8 mouse cellular contexts compared by ENCODE assay signal in genomic region chr5:54158230-54158629, GRCm38 (mm10).
DNase-seq lines count a peak whose midpoint lies in the region; ATAC-seq lines count a peak whose summit lies in the region.
"Had no signal": no experiment of that assay in that cellular context is flagged by ENCODE, and none has a peak within 500 bp of the region (broad histone marks: within the 10 kb centered on the region; RNA-seq: fewer than 3 reads in every experiment).

No protein-coding gene starts in this region.

- H3K4me2 ChIP-seq in hindbrain, embryonic 11.5 days (replicated peaks; ENCODE audit: low read depth, low read length): no peak overlapping the region
- H3K4me2 ChIP-seq in hindbrain, embryonic 13.5 days: no peak overlapping the region
- H3K4me2 ChIP-seq in heart, embryonic 14.5 days (ENCODE audit: low read length): no peak overlapping the region

- no peak overlapping the region for H3K4me3 ChIP-seq in hindbrain, embryonic 11.5 days (ENCODE audit: low read depth, low read length)
- H3K4me3 ChIP-seq in hindbrain, embryonic 13.5 days: no peak overlapping the region
- no peak overlapping the region for H3K4me3 ChIP-seq in heart, embryonic 14.5 days (ENCODE audit: control insufficient read depth in 1 of 2, insufficient read depth in 1 of 2, low read depth in 1 of 2, low read length in 2 of 2)

- H3K9me3 ChIP-seq in hindbrain, embryonic 11.5 days (ENCODE audit: control insufficient read depth, low read length): no peaks in the 10 kb centered on the region
- H3K9me3 ChIP-seq in hindbrain, embryonic 13.5 days: no peaks in the 10 kb centered on the region
- H3K9me3 ChIP-seq in heart, embryonic 14.5 days (ENCODE audit: control insufficient read depth, low read length): no peaks in the 10 kb centered on the region

- intact Hi-C loops in gastrocnemius, postnatal 14 days (cut with DNase I; ENCODE audit: low total_unique reads): no loop called here

- no peaks in the 10 kb centered on the region for H3K27me3 ChIP-seq in hindbrain, embryonic 11.5 days (ENCODE audit: control insufficient read depth, insufficient read depth, low read length)
- 0 out of 2 replicates have a peak, but pooled peaks cover 5% of the 10 kb centered on the region for H3K27me3 ChIP-seq in hindbrain, embryonic 13.5 days
- H3K27me3 ChIP-seq in heart, embryonic 14.5 days (ENCODE audit: control insufficient read depth, insufficient read depth, low read length): no peaks in the 10 kb centered on the region

- 0 out of 2 replicates have a peak, but pooled peaks have one; percentile 13 for ATAC-seq in hindbrain, embryonic 11.5 days (ENCODE audit: low FRiP score)
- ATAC-seq in hindbrain, embryonic 13.5 days (ENCODE audit: low FRiP score): no peak
- ATAC-seq in heart, embryonic 14.5 days (ENCODE audit: insufficient number of reproducible peaks, insufficient read depth, low FRiP score, low read depth): peak; percentile 52; the same call in 1 of the 2 replicates

- no peak overlapping the region for H3K9ac ChIP-seq in hindbrain, embryonic 11.5 days (ENCODE audit: low read depth, low read length)
- H3K9ac ChIP-seq in hindbrain, embryonic 13.5 days: no peak overlapping the region
- H3K9ac ChIP-seq in heart, embryonic 14.5 days (ENCODE audit: low read length): no peak overlapping the region

- 58% methylated on average over 9 of the region's 9 CpGs for WGBS in hindbrain, embryonic 11.5 days
- 26% methylated on average over 9 of the region's 9 CpGs for WGBS in hindbrain, embryonic 13.5 days
- WGBS in heart, embryonic 14.5 days: 16% methylated on average over 9 of the region's 9 CpGs

- H3K36me3 ChIP-seq in hindbrain, embryonic 11.5 days (ENCODE audit: control insufficient read depth, insufficient read depth, low read length): no peaks in the 10 kb centered on the region
- H3K36me3 ChIP-seq in hindbrain, embryonic 13.5 days: no peaks in the 10 kb centered on the region
- H3K36me3 ChIP-seq in heart, embryonic 14.5 days (ENCODE audit: control insufficient read depth, insufficient read depth, low read length): no peaks in the 10 kb centered on the region

- no peak for DNase-seq in hindbrain, embryonic 11.5 days (ENCODE audit: low spot score)
- DNase-seq in forelimb bud, embryonic 11.5 days (ENCODE audit: low read depth, low spot score): peak; percentile 6
- peak; percentile 20 for DNase-seq in lung, postnatal 10 days
- no peak for DNase-seq in kidney, adult 11 months
- DNase-seq in gastrocnemius, postnatal 14 days: no peak
- DNase-seq: layer of hippocampus, postnatal 36 days had no signal

- H3K4me1 ChIP-seq in hindbrain, embryonic 11.5 days (replicated peaks; ENCODE audit: control insufficient read depth, insufficient read depth, low read length): no peaks in the 10 kb centered on the region
- peaks cover 44% of the 10 kb centered on the region for H3K4me1 ChIP-seq in hindbrain, embryonic 13.5 days (replicated peaks)
- H3K4me1 ChIP-seq in heart, embryonic 14.5 days (ENCODE audit: control insufficient read depth in 2 of 2, insufficient read depth in 2 of 2, low read length in 2 of 2): peaks cover 18 to 37% of the 10 kb centered on the region in 2 experiments

- no peak overlapping the region for H3K27ac ChIP-seq in hindbrain, embryonic 11.5 days (ENCODE audit: low read depth, low read length)
- no peak overlapping the region for H3K27ac ChIP-seq in hindbrain, embryonic 13.5 days
- H3K27ac ChIP-seq in heart, embryonic 14.5 days (replicated peaks in 1 of 2; ENCODE audit: control insufficient read depth in 1 of 2, insufficient read depth in 1 of 2, low read depth in 2 of 2, low read length in 2 of 2): peak overlapping the region; percentile 42 to 77; a peak in 3 of 4 replicates

Comparison
In these comparisons a context has a peak if more than half of its experiments do, and no peak if none do; other contexts are left out.
1. DNase-seq: peak in forelimb bud, embryonic 11.5 days (single experiment) and lung, postnatal 10 days (single experiment); none in hindbrain, embryonic 11.5 days (single experiment), kidney, adult 11 months (single experiment) and gastrocnemius, postnatal 14 days (single experiment).
2. H3K27ac ChIP-seq: peak in heart, embryonic 14.5 days (2 of 2); none in hindbrain, embryonic 11.5 days (single experiment) and hindbrain, embryonic 13.5 days (single experiment).